Mouse (Mus musculus) 3T3-L1 (cell line): Measurements from ENCODE around the gene Ankrd28.
"Not testable (repeated sequence)": the region's sequence is repeated elsewhere in the genome, so short reads cannot be mapped to it uniquely, and the experiment has no call there.

Experiments used
- DNase-seq: peaks from one replicate; pipeline ENCODE4 v3.0.0-alpha.2; 2015; ENCODE audit warnings: low read depth, low spot score

The Ankrd28 gene

GRCm38 (mm10) chr14:31793979-31794775 lies 36.3 kb downstream of the Ankrd28 start:
- DNase-seq, result peak; percentile 65

- peak; percentile 76 for DNase-seq
These were observed 39.7 kb downstream of the Ankrd28 start for GRCm38 (mm10) chr14:31790797-31791196.

- peak; percentile 71 for DNase-seq
These were observed 43.5 kb downstream of the Ankrd28 start for GRCm38 (mm10) chr14:31786906-31787305.

- DNase-seq, result peak; percentile 89
These were observed 44.8 kb downstream of the Ankrd28 start for GRCm38 (mm10) chr14:31785681-31786080.

- DNase-seq, result no peak
These were observed 45.5 kb downstream of the Ankrd28 start for GRCm38 (mm10) chr14:31784975-31785374.

- peak; percentile 92 for DNase-seq
These were observed 49.0 kb downstream of the Ankrd28 start for GRCm38 (mm10) chr14:31781309-31782049.

GRCm38 (mm10) chr14:31780412-31781233 lies 49.8 kb downstream of the Ankrd28 start:
- DNase-seq, result peak; percentile 59

- no peak for DNase-seq
These were observed 56.9 kb downstream of the Ankrd28 start for GRCm38 (mm10) chr14:31773518-31773917.

- no peak for DNase-seq
These were observed 58.2 kb downstream of the Ankrd28 start for GRCm38 (mm10) chr14:31772251-31772650.

GRCm38 (mm10) chr14:31768531-31768930 lies 61.9 kb downstream of the Ankrd28 start:
- peak; percentile 87 for DNase-seq

GRCm38 (mm10) chr14:31764083-31764482 lies 66.4 kb downstream of the Ankrd28 start:
- no peak for DNase-seq

GRCm38 (mm10) chr14:31761727-31762126 lies 68.7 kb downstream of the Ankrd28 start:
- no peak for DNase-seq

GRCm38 (mm10) chr14:31759195-31759594 lies 71.3 kb downstream of the Ankrd28 start:
- no peak for DNase-seq

GRCm38 (mm10) chr14:31758410-31758809 lies 72.0 kb downstream of the Ankrd28 start:
- not testable (repeated sequence) for DNase-seq

- DNase-seq, result no peak
These were observed 82.1 kb downstream of the Ankrd28 start for GRCm38 (mm10) chr14:31748239-31748873.

GRCm38 (mm10) chr14:31742523-31742922 lies 87.9 kb downstream of the Ankrd28 start:
- DNase-seq, result no peak

GRCm38 (mm10) chr14:31734811-31735210 lies 95.6 kb downstream of the Ankrd28 start:
- no peak for DNase-seq

- DNase-seq, result no peak
These were observed 102.9 kb downstream of the Ankrd28 start for GRCm38 (mm10) chr14:31727522-31727921.

- no peak for DNase-seq
These were observed 107.7 kb downstream of the Ankrd28 start for GRCm38 (mm10) chr14:31722746-31723145.

- no peak for DNase-seq
These were observed 109.2 kb downstream of the Ankrd28 start for GRCm38 (mm10) chr14:31721256-31721655.

GRCm38 (mm10) chr14:31718332-31718731 lies 112.1 kb downstream of the Ankrd28 start:
- DNase-seq, result no peak
